Mouse (Mus musculus) cerebellum, adult 2 months (tissue): ENCODE measurements at regions not wholly inside any gene's neighbourhood (a gene's known extent, or its start where the extent isn't known, plus 50 kb on each side); places are given as distances from the start of the nearest gene placed in this dataset.
A peak's percentile ranks its signal among the peaks of the same experiment; 100 is the strongest.

Source experiments
- DNase-seq, 2 experiments: peaks; one replicate each; pipeline ENCODE4 v3.0.0; 2021
- H3K27ac ChIP-seq: fragments of 200-500 bp; 2 replicates; pipeline ENCODE4 v1.5.1; 2012; ENCODE audit warnings: low read length, control low read depth, inconsistent platforms; ENCODE audit not compliant: insufficient read depth
- H3K27me3 ChIP-seq: fragments of 200-500 bp; 2 replicates; pipeline ENCODE4 v1.6.1; 2012; ENCODE audit warnings: inconsistent platforms, mild to moderate bottlenecking, low read length, moderate library complexity; ENCODE audit not compliant: control insufficient read depth, insufficient read depth
- H3K4me1 ChIP-seq: fragments of 200-500 bp; 2 replicates; pipeline ENCODE4 v1.6.1; 2011; ENCODE audit warnings: low read length; ENCODE audit not compliant: control insufficient read depth, insufficient read depth
- H3K4me3 ChIP-seq: fragments of 200-500 bp; replicated peaks from 2 replicates; pipeline ENCODE3; 2011; ENCODE audit warnings: mild to moderate bottlenecking, low read depth, low read length, control low read depth; ENCODE audit not compliant: insufficient read depth
- CTCF ChIP-seq: fragments of 200-500 bp; IDR thresholded peaks from 2 replicates; pipeline ENCODE4 v1.5.1; 2011; ENCODE audit warnings: low read depth, mild to moderate bottlenecking, control low read depth, low read length, moderate library complexity, borderline replicate concordance; ENCODE audit not compliant: insufficient read depth
- POLR2A ChIP-seq: fragments of 200-500 bp; IDR thresholded peaks from 2 replicates; pipeline ENCODE4 v1.6.1; 2011; ENCODE audit warnings: low read length, control low read depth, borderline replicate concordance; ENCODE audit not compliant: insufficient read depth
- WGBS: fragments of 180-500 bp; shearing (Covaris S2); methylation state at CpG from one replicate; pipeline ENCODE4 v1.1.7; 2018; 5-methylcytosine and 5-hydroxymethylcytosine counted together

DNA sequence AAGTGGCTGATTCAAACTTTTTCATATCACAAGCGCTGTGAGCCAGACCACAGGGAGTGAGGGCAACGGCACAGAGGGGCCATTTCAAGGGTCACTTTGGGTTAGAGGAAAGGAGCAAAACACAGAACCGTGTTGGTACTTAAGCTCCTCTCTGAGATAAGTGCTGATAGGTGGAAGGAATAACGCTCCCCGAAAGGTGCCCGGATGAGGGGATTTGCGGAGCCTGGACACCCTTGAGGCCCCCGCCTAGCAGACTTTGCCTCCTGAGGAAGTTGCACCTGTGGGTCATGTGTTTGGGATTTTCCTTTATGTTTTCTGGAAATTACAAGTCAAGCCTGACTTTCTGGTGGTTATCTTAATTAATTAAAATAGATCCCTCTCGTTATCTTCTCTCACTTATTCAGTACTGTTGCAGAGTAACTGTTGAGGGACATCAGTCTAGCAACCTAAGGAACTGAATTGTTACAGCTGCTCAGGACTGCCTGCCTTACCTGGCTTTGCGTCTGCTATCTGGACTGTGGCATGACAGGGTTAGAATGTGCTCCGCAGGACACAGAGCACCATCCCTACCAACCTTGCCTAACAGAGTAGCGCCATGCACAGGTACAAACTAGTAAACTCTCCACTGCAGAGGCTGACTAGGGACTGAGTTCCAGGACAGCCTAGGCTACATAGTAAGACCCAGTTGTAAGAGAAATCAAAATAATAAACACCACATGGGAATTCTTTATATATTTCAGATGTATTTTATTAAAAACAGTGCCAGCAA lies 137.4 kb upstream of the Plcz1 start:
- TF ChIP-seq CTCF (no peak), POLR2A (no peak)
- DNase-seq: no peak
- Histone ChIP-seq H3K4me3 (no peak overlapping the region), H3K4me1 (no peaks in the 10 kb centered on the region), H3K27me3 (no peaks in the 10 kb centered on the region), H3K27ac (no peak overlapping the region)
- 92% methylated on average over 12 of the region's 12 CpGs for WGBS

DNA sequence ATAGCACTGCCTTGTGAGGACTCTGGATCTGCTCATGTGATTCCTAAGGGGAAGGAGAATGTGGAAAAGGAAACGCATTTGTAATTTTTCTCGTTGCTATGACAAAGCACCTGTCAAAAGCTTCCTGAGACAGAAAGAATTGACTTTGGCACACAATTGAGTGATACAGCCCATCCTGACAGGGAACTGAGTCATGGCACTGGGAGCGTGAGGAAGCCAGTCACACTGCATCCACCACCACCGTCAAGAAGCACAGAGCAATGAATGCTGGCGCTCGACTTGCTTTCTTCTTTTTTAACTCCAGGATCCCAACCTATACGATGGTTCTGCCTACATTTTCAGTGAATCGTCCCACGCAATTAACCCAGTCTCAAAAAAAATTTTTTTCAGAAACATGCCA lies 131.5 kb upstream of the Plcz1 start:
- WGBS: 86% methylated on average over 9 of the region's 9 CpGs
- DNase-seq: no peak
- H3K27ac ChIP-seq: no peak overlapping the region
- TF ChIP-seq CTCF (no peak), POLR2A (no peak)
- H3K4me3 ChIP-seq: no peak overlapping the region
- H3K4me1 ChIP-seq: no peaks in the 10 kb centered on the region
- no peaks in the 10 kb centered on the region for H3K27me3 ChIP-seq

DNA sequence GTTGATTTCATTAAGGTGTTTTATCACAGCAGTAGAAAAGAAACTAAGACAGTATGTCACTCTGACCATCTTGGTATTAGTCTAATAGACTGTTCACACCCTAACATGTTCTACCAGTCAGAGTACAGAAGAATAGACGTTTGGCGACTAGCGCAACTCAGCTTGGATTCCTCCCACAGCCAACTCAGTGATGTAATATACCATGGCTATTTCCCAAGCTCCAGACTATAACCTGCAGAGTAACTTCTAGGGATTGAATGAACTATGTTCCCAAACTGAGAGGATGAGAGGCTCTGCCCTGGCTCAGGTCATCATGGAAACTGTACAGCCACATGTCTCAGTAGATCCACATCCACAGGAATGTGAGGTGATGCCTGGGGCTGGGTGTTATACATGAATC lies 128.6 kb upstream of the Plcz1 start:
- H3K27me3 ChIP-seq: no peaks in the 10 kb centered on the region
- DNase-seq: no peak
- H3K4me3 ChIP-seq: no peak overlapping the region
- H3K27ac ChIP-seq: no peak overlapping the region
- WGBS: 93% methylated on average over 3 of the region's 3 CpGs
- TF ChIP-seq CTCF (no peak), POLR2A (no peak)
- no peaks in the 10 kb centered on the region for H3K4me1 ChIP-seq

DNA sequence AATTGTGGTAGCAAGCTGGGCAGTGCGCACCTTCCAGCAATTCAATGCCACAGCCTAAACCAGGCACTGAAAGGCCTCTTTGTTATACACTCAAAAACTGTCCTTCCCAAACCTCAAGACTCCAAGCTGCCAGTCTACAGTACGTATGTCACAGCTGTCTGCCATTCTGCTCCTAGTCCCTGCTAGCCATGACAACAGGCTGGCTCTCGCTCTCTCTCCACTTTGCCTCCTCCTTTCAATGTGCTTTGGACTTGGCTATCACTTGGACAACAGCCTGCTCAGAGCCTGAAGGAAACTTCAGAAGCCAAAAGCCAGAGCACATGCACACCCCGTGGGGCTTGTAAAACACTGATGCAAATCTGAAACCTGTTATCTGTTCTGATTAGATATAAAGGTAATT lies 125.9 kb upstream of the Plcz1 start:
- Histone ChIP-seq H3K4me1 (no peaks in the 10 kb centered on the region), H3K27ac (no peak overlapping the region), H3K27me3 (no peaks in the 10 kb centered on the region; the same call in 1 of the 2 replicates), H3K4me3 (no peak overlapping the region)
- 46% methylated on average over 4 of the region's 4 CpGs for WGBS
- TF ChIP-seq POLR2A (no peak), CTCF (no peak)
- DNase-seq: no peak

DNA sequence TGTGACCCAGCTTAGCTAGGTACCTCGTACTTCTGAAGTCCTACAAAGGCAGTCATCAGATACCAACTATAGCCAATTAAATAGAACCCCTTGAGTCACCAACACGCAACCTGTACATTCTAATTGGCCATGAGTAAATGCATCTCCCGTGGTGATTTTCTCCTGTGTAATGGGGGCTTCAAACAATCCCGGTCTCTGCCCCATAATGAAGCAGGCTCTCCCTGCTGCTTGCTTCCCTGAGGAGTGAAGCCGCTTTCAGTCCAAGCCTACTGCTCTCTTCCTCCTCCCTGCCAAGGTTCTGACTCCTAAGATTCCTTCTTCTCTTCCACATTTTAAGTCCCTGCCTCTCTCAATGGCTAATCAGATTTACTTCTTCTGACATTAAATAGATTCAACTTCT lies 121.5 kb upstream of the Plcz1 start:
- Histone ChIP-seq H3K27me3 (no peaks in the 10 kb centered on the region; the same call in 1 of the 2 replicates), H3K4me3 (no peak overlapping the region), H3K27ac (no peak overlapping the region), H3K4me1 (no peaks in the 10 kb centered on the region)
- DNase-seq: no peak
- no peak for TF ChIP-seq POLR2A
- TF ChIP-seq CTCF: no peak
- WGBS: 34% methylated on average over 5 of the region's 5 CpGs

DNA sequence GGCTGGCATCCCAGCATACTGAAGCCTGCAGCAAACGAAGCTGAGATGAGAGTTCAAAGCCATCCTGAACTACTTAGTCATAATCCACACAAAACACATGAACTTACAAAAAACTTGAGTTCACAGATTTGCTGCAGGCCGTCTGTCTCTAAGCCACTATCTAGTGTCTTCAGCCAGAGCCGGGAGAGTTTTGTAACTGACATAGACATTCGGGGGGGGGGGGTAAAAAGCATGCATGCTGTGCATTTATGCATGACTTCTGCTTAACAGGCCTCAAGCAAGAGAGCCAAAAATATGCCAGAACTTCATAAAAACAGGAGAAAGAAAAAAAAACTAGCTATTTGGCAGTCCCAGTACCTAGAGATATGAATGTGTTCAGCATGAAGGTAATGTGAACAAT lies 120.2 kb upstream of the Plcz1 start:
- DNase-seq: no peak
- Histone ChIP-seq H3K27me3 (no peaks in the 10 kb centered on the region; the same call in 1 of the 2 replicates), H3K4me3 (no peak overlapping the region), H3K27ac (no peak overlapping the region), H3K4me1 (no peaks in the 10 kb centered on the region)
- 31% methylated on average over 4 of the region's 4 CpGs for WGBS
- TF ChIP-seq POLR2A (no peak), CTCF (no peak)

DNA sequence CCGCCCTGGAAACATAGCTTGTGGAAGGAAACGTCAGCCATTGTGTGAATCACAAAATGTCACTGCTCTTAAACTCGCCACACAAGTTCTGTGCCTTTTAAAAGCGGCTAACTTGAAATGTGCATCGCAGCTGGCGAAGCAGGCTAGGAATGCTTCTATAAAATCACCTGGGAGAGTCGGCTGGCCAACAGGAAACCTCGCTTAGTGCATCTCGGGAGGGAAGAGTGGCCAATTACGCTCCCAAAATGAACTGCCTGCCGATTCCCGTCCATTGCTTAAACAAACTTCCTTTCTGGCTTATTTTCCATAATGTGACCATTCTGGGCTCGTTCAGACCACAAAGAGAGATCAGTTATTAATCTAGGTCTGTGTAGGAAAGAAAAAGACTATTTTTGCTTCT lies 119.7 kb upstream of the Plcz1 start:
- DNase-seq: no peak
- Histone ChIP-seq H3K27me3 (no peaks in the 10 kb centered on the region; the same call in 1 of the 2 replicates), H3K27ac (no peak overlapping the region), H3K4me3 (no peak overlapping the region), H3K4me1 (no peaks in the 10 kb centered on the region)
- no peak for TF ChIP-seq POLR2A
- TF ChIP-seq CTCF: no peak
- WGBS: 89% methylated on average over 13 of the region's 13 CpGs

DNA sequence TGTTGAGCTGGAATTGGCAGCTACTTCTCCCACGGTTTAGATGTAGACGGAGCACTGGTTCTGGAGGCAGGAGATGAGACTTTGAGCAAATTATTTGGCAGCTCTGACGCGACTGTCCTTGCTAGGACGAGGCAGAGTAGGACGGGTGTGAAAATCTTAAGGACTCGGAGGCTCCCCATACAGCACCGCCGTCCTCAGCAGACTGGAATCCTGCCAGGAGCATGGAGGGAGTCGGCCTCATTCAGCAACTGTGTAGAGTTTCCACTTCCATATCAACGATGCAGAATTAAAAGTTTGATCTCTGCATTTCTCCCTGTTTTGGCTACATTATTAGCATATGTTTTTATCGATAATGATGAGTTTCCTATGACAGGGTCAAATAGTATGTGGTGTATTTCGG lies 117.7 kb upstream of the Plcz1 start:
- TF ChIP-seq POLR2A (no peak), CTCF (no peak)
- peak; percentile 16 to 23 for DNase-seq
- Histone ChIP-seq H3K27me3 (no peaks in the 10 kb centered on the region; the same call in 1 of the 2 replicates), H3K27ac (no peak overlapping the region), H3K4me1 (no peaks in the 10 kb centered on the region), H3K4me3 (no peak overlapping the region)
- 18% methylated on average over 13 of the region's 13 CpGs for WGBS

DNA sequence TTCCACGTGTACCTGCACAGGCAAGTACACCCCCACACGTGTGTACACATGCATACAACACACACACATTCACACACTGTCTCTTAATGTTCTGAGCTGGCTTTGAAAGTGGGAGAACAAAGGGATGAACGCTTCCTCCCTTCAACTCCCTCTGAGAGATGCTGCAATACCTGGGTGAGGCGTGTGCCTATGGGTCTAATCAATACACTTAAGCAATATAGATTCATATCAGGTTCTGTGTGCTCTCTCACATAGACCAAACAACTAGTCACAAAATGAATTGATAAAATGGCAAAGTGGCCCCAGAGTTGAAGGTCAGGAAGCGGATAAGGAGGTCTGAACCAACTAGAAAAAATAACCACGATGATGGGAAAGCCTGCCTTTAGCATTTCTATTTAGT lies 116.1 kb upstream of the Plcz1 start:
- H3K27me3 ChIP-seq: no peaks in the 10 kb centered on the region
- H3K4me1 ChIP-seq: no peaks in the 10 kb centered on the region
- 86% methylated on average over 6 of the region's 6 CpGs for WGBS
- no peak overlapping the region for H3K4me3 ChIP-seq
- no peak for DNase-seq
- no peak for TF ChIP-seq CTCF
- H3K27ac ChIP-seq: no peak overlapping the region
